Mouse (Mus musculus) megakaryocyte, embryonic 14.5 days (primary cell): ENCODE measurements around the gene C1qtnf5.

Experiments
- FLI1 ChIP-seq: IDR thresholded peaks from 2 replicates; pipeline ENCODE4 v1.6.1; 2012; ENCODE audit warnings: low read length, inconsistent platforms, mixed read lengths
- GATA1 ChIP-seq: IDR thresholded peaks from 3 replicates; pipeline ENCODE4 v1.6.1; 2012; ENCODE audit warnings: mixed read lengths, low read length, inconsistent platforms, borderline replicate concordance

GRCm38 (mm10) chr9:44131276-44131590, 24.2 kb downstream of the C1qtnf5 start:
- TF ChIP-seq GATA1 (no peak), FLI1 (no peak)
